Mouse (Mus musculus): Measurements from ENCODE around the gene Mtg2. TPM values are rescaled to one million over a fixed set of nuclear protein-coding genes. Genes with fewer than 3 reads are reported as not detected.

The Mtg2 gene
- total RNA-seq, 2 experiments from 2014 or later: 13.4 to 15.0 TPM

GRCm38 (mm10) chr2:180051986-180052733 is 18.2 kb upstream of the Mtg2 start:
- peak in 1 of 2 experiments; percentile 11 for DNase-seq (ENCODE audit: low spot score in 2 of 2)

GRCm38 (mm10) chr2:180053001-180053400 is 17.4 kb upstream of the Mtg2 start:
- peak in 1 of 2 experiments; percentile 7 for DNase-seq (ENCODE audit: low spot score in 2 of 2)

- no peak for DNase-seq (ENCODE audit: low spot score in 2 of 2)
These were observed 6.9 kb upstream of the Mtg2 start for GRCm38 (mm10) chr2:180063338-180064131.

- no peak for DNase-seq (ENCODE audit: low spot score in 2 of 2)
These were observed 463 bp upstream of the Mtg2 start for GRCm38 (mm10) chr2:180069770-180070480.

- DNase-seq (ENCODE audit: low spot score in 2 of 2): no peak
These were observed 1.3 kb downstream of the Mtg2 start for GRCm38 (mm10) chr2:180071671-180072070.

- DNase-seq (ENCODE audit: low spot score in 2 of 2): no peak
These were observed 2.5 kb downstream of the Mtg2 start for GRCm38 (mm10) chr2:180072886-180073285.

- DNase-seq (ENCODE audit: low spot score in 2 of 2): no peak
These were observed 7.2 kb downstream of the Mtg2 start for GRCm38 (mm10) chr2:180077622-180078021.

- no peak for DNase-seq (ENCODE audit: low spot score in 2 of 2)
These were observed 10.3 kb downstream of the Mtg2 start for GRCm38 (mm10) chr2:180080680-180081079.

- no peak for DNase-seq (ENCODE audit: low spot score in 2 of 2)
These were observed 12.7 kb downstream of the Mtg2 start for GRCm38 (mm10) chr2:180083063-180083462.

GRCm38 (mm10) chr2:180084565-180084964 is 14.2 kb downstream of the Mtg2 start:
- DNase-seq (ENCODE audit: low spot score in 2 of 2): no peak

GRCm38 (mm10) chr2:180085926-180086636 is 15.7 kb downstream of the Mtg2 start:
- no peak for DNase-seq (ENCODE audit: low spot score in 2 of 2)

- no peak for DNase-seq (ENCODE audit: low spot score in 2 of 2)
These were observed 16.2 kb downstream of the Mtg2 start for GRCm38 (mm10) chr2:180086637-180087027.

GRCm38 (mm10) chr2:180087472-180087871 is 17.1 kb downstream of the Mtg2 start:
- DNase-seq (ENCODE audit: low spot score in 2 of 2): no peak

GRCm38 (mm10) chr2:180090285-180090684 is 19.9 kb downstream of the Mtg2 start:
- no peak for DNase-seq (ENCODE audit: low spot score in 2 of 2)

- no peak for DNase-seq (ENCODE audit: low spot score in 2 of 2)
These were observed 25.3 kb downstream of the Mtg2 start for GRCm38 (mm10) chr2:180095711-180096110.

- DNase-seq (ENCODE audit: low spot score in 2 of 2): no peak
These were observed 27.2 kb downstream of the Mtg2 start for GRCm38 (mm10) chr2:180097585-180097984.

GRCm38 (mm10) chr2:180098167-180098566 is 27.8 kb downstream of the Mtg2 start:
- no peak for DNase-seq (ENCODE audit: low spot score in 2 of 2)

GRCm38 (mm10) chr2:180099529-180099928 is 29.1 kb downstream of the Mtg2 start:
- no peak for DNase-seq (ENCODE audit: low spot score in 2 of 2)

- no peak for DNase-seq (ENCODE audit: low spot score in 2 of 2)
These were observed 33.0 kb downstream of the Mtg2 start for GRCm38 (mm10) chr2:180103151-180103977.

GRCm38 (mm10) chr2:180103978-180104658 is 33.7 kb downstream of the Mtg2 start, which contains the start of gene Hrh3:
Gene Hrh3, minus strand, starts transcription at chr2:180104488.
- DNase-seq (ENCODE audit: low spot score in 2 of 2): peak; percentile 62 to 76

Data from gastrocnemius, postnatal 4 days (tissue).